Mouse (Mus musculus) midbrain, embryonic 14.5 days (tissue): Measurements from ENCODE around the gene Cdkn1a. TPM values are rescaled to one million over a fixed set of nuclear protein-coding genes. Genes with fewer than 3 reads are reported as not detected.

Source experiments
- ATAC-seq: fragments of 200-750 bp; cut with Nextera tagmentation; 2 replicates; pipeline ENCODE4 v1.8.0; 2017; ENCODE audit warnings: moderate number of reproducible peaks, moderate library complexity; ENCODE audit not compliant: low FRiP score, low TSS enrichment
- DNase-seq: peaks from one replicate; pipeline ENCODE4 v3.0.0-alpha.2; 2015
- H3K27ac ChIP-seq: fragments of 300-500 bp; sonication (generic); replicated peaks from 2 replicates; pipeline ENCODE4 v1.5.1; 2014; ENCODE audit warnings: mild to moderate bottlenecking, low read depth, low read length, moderate library complexity
- H3K27me3 ChIP-seq: fragments of 300-500 bp; sonication (generic); 2 replicates; pipeline ENCODE4 v1.6.1; 2014; ENCODE audit warnings: low read length, control low read depth, mixed read lengths; ENCODE audit not compliant: control insufficient read depth, insufficient read depth
- H3K36me3 ChIP-seq: fragments of 300-500 bp; sonication (generic); 2 replicates; pipeline ENCODE4 v1.6.1; 2014; ENCODE audit warnings: low read length, control low read depth; ENCODE audit not compliant: control insufficient read depth, insufficient read depth
- H3K4me1 ChIP-seq: fragments of 300-500 bp; sonication (generic); 2 replicates; pipeline ENCODE4 v1.6.1; 2014; ENCODE audit warnings: mild to moderate bottlenecking, antibody characterized with exemption, low read length, control low read depth; ENCODE audit not compliant: control insufficient read depth, insufficient read depth
- H3K4me2 ChIP-seq: fragments of 300-500 bp; sonication (generic); 2 replicates; pipeline ENCODE4 v1.6.1; 2014; ENCODE audit warnings: mild to moderate bottlenecking, low read length, moderate library complexity
- H3K4me3 ChIP-seq: fragments of 300-500 bp; sonication (generic); replicated peaks from 2 replicates; pipeline ENCODE4 v1.5.1; 2014; ENCODE audit warnings: low read depth, low read length
- H3K9ac ChIP-seq: fragments of 300-500 bp; sonication (generic); replicated peaks from 2 replicates; pipeline ENCODE4 v1.6.1; 2014; ENCODE audit warnings: mild to moderate bottlenecking, low read length, moderate library complexity
- H3K9me3 ChIP-seq: fragments of 300-500 bp; sonication (generic); 2 replicates; pipeline ENCODE4 v1.6.1; 2016; ENCODE audit warnings: low read length, control low read depth, mixed read lengths; ENCODE audit not compliant: control insufficient read depth
- WGBS: fragments of 180-500 bp; shearing (Covaris S2); extraction: QIAGEN DNeasy Blood & Tissue Kit; methylation state at CpG from one replicate; pipeline ENCODE4 v1.1.7; 2014; 5-methylcytosine and 5-hydroxymethylcytosine counted together
- polyA plus RNA-seq: library from polyadenylated mRNA; unstranded; fragments of >200 nt; fragmentation: Nextera tagmentation; extraction: Ambion mirVana; gene quantifications from 2 replicates; pipeline ENCODE4 v1.2.1, GENCODE M21; 2014

Cdkn1a gene
- polyA plus RNA-seq, 1 experiment from 2014 or later = 80.8 TPM

GRCm38 (mm10) chr17:29055586-29055985 is 35.2 kb upstream of the Cdkn1a start:
- no peak overlapping the region; the same call in 1 of the 2 replicates for H3K9ac ChIP-seq
- DNase-seq = no peak

GRCm38 (mm10) chr17:29056207-29056606 is 34.6 kb upstream of the Cdkn1a start:
- H3K4me1 ChIP-seq = peaks cover 10% of the 10 kb centered on the region
- no peak overlapping the region for H3K4me3 ChIP-seq
- DNase-seq (no peak), ATAC-seq (no peak)
- no peaks in the 10 kb centered on the region for H3K36me3 ChIP-seq
- no peaks in the 10 kb centered on the region for H3K9me3 ChIP-seq
- H3K27me3 ChIP-seq = no peaks in the 10 kb centered on the region
- H3K4me2 ChIP-seq = no peak overlapping the region
- no peak overlapping the region for H3K9ac ChIP-seq
- H3K27ac ChIP-seq = no peak overlapping the region
- WGBS = 31% methylated on average over 7 of the region's 7 CpGs

More at GRCm38 (mm10) chr17:29055586-29055985, 35.2 kb upstream of the Cdkn1a start:
- H3K36me3 ChIP-seq = no peaks in the 10 kb centered on the region
- H3K27ac ChIP-seq = no peak overlapping the region
- peaks cover 10% of the 10 kb centered on the region for H3K4me1 ChIP-seq
- no peaks in the 10 kb centered on the region for H3K27me3 ChIP-seq
- no peak for ATAC-seq
- no peaks in the 10 kb centered on the region for H3K9me3 ChIP-seq
- H3K4me2 ChIP-seq = no peak overlapping the region
- WGBS = 59% methylated on average over 5 of the region's 5 CpGs
- no peak overlapping the region for H3K4me3 ChIP-seq

- Histone ChIP-seq H3K36me3 (no peaks in the 10 kb centered on the region), H3K9ac (no peak overlapping the region), H3K4me2 (peak overlapping the region; percentile 8; the same call in 1 of the 2 replicates), H3K9me3 (no peaks in the 10 kb centered on the region), H3K27ac (0 out of 2 replicates have a peak overlapping the region, but pooled peaks have one; percentile 37), H3K4me1 (peaks cover 10% of the 10 kb centered on the region), H3K27me3 (no peaks in the 10 kb centered on the region), H3K4me3 (no peak overlapping the region)
- 3% methylated on average over 8 of the region's 8 CpGs for WGBS
- DNase-seq (peak; percentile 58), ATAC-seq (no peak)
Observed at GRCm38 (mm10) chr17:29056699-29057151, 34.1 kb upstream of the Cdkn1a start.

- WGBS = 85% methylated on average over 11 of the region's 11 CpGs
- DNase-seq = no peak
- no peak overlapping the region for H3K4me3 ChIP-seq
- H3K36me3 ChIP-seq = no peaks in the 10 kb centered on the region
- H3K4me1 ChIP-seq = peaks cover 12% of the 10 kb centered on the region
- no peak overlapping the region for H3K27ac ChIP-seq
- H3K9me3 ChIP-seq = no peaks in the 10 kb centered on the region
- no peak overlapping the region for H3K4me2 ChIP-seq
- no peak for ATAC-seq
- H3K27me3 ChIP-seq = no peaks in the 10 kb centered on the region
- no peak overlapping the region for H3K9ac ChIP-seq
Observed at GRCm38 (mm10) chr17:29057361-29057890, 33.4 kb upstream of the Cdkn1a start.

GRCm38 (mm10) chr17:29057961-29058360 is 32.8 kb upstream of the Cdkn1a start:
- DNase-seq (no peak), ATAC-seq (no peak)
- Histone ChIP-seq H3K27ac (no peak overlapping the region), H3K4me1 (peaks cover 15% of the 10 kb centered on the region), H3K36me3 (no peaks in the 10 kb centered on the region), H3K4me2 (no peak overlapping the region), H3K27me3 (no peaks in the 10 kb centered on the region), H3K9ac (no peak overlapping the region), H3K9me3 (no peaks in the 10 kb centered on the region), H3K4me3 (no peak overlapping the region)
- 71% methylated on average over 10 of the region's 10 CpGs for WGBS

- ATAC-seq = no peak
- Histone ChIP-seq H3K4me3 (no peak overlapping the region), H3K27ac (no peak overlapping the region), H3K4me1 (peaks cover 15% of the 10 kb centered on the region), H3K9ac (no peak overlapping the region), H3K27me3 (no peaks in the 10 kb centered on the region), H3K9me3 (no peaks in the 10 kb centered on the region), H3K4me2 (no peak overlapping the region), H3K36me3 (no peaks in the 10 kb centered on the region)
- no peak for DNase-seq
- 83% methylated on average over 8 of the region's 8 CpGs for WGBS
Observed at GRCm38 (mm10) chr17:29058487-29058886, 32.3 kb upstream of the Cdkn1a start.

GRCm38 (mm10) chr17:29059581-29059980 is 31.2 kb upstream of the Cdkn1a start:
- 92% methylated on average over 3 of the region's 3 CpGs for WGBS
- peaks cover 15% of the 10 kb centered on the region for H3K4me1 ChIP-seq
- no peak overlapping the region for H3K27ac ChIP-seq
- H3K9ac ChIP-seq = no peak overlapping the region
- DNase-seq (no peak), ATAC-seq (no peak)
- no peaks in the 10 kb centered on the region for H3K36me3 ChIP-seq
- H3K27me3 ChIP-seq = no peaks in the 10 kb centered on the region
- H3K9me3 ChIP-seq = no peaks in the 10 kb centered on the region
- H3K4me3 ChIP-seq = no peak overlapping the region
- H3K4me2 ChIP-seq = no peak overlapping the region

GRCm38 (mm10) chr17:29060946-29061345 is 29.8 kb upstream of the Cdkn1a start:
- no peaks in the 10 kb centered on the region for H3K27me3 ChIP-seq
- ATAC-seq = no peak
- H3K9me3 ChIP-seq = no peaks in the 10 kb centered on the region
- no peak overlapping the region for H3K4me3 ChIP-seq
- no peak for DNase-seq
- no peak overlapping the region for H3K4me2 ChIP-seq
- H3K36me3 ChIP-seq = no peaks in the 10 kb centered on the region
- no peak overlapping the region for H3K27ac ChIP-seq
- 91% methylated on average over 9 of the region's 9 CpGs for WGBS
- no peak overlapping the region for H3K9ac ChIP-seq
- peaks cover 15% of the 10 kb centered on the region for H3K4me1 ChIP-seq
